13 mouse cellular contexts compared by ENCODE assay signal in the genomic region with DNA sequence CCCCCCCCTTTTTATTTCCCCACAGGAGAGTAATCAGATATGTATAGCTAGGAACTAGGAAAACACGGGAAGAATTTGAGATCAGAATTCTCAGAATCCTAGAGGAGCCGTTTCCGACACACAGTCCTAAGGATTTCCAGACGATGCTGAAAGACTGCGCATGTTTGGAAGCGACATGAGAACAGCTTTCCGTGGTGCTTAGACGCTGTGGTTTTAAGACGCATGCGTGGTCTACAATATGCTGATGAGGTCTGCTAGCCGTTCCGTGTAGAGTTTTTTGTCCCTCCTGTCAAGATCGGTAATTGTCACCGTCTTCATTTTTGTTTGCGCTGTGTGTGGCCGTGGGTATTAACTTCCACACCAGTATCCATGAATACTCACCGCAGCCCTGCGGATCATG.
"Had no signal": no experiment of that assay in that cellular context is flagged by ENCODE, and none has a peak within 500 bp of the region (broad histone marks: within the 10 kb centered on the region; RNA-seq: fewer than 3 reads in every experiment).

No protein-coding gene starts in this region.

- ATAC-seq: intestine, embryonic 16.5 days; liver, postnatal 0 days; midbrain, embryonic 16.5 days had no signal

- H3K36me3 ChIP-seq: liver, embryonic 13.5 days; lung, embryonic 15.5 days; midbrain, embryonic 12.5 days; neural tube, embryonic 13.5 days had no signal

- H3K4me1 ChIP-seq: liver, embryonic 13.5 days; midbrain, embryonic 12.5 days had no signal

- H3K9me3 ChIP-seq: liver, embryonic 13.5 days; lung, embryonic 15.5 days; midbrain, embryonic 12.5 days; neural tube, embryonic 13.5 days had no signal

- H3K27me3 ChIP-seq: liver, embryonic 13.5 days; lung, embryonic 15.5 days; midbrain, embryonic 12.5 days; neural tube, embryonic 13.5 days had no signal

- H3K9ac ChIP-seq: liver, embryonic 13.5 days; liver, postnatal 0 days; lung, embryonic 15.5 days; midbrain, embryonic 12.5 days; neural tube, embryonic 13.5 days had no signal

- H3K4me2 ChIP-seq: liver, embryonic 13.5 days; lung, embryonic 15.5 days; midbrain, embryonic 12.5 days; neural tube, embryonic 13.5 days had no signal

- H3K4me3 ChIP-seq: liver, embryonic 13.5 days; lung, embryonic 15.5 days; midbrain, embryonic 12.5 days; neural tube, embryonic 13.5 days had no signal

- H3K27ac ChIP-seq: liver, embryonic 13.5 days; lung, embryonic 15.5 days; midbrain, embryonic 12.5 days; neural tube, embryonic 13.5 days had no signal

- DNase-seq: kidney, adult 2 months; kidney, postnatal 25 days; liver; liver, embryonic 13.5 days; liver, postnatal 0 days; spleen, adult 18-20 months; thymus, adult 2 months; thymus, postnatal 36 days had no signal
